Mouse (Mus musculus) C2C12 (cell line): ENCODE data around the gene Slc12a5.

Experiments
- CEBPB ChIP-seq: IDR thresholded peaks from one replicate; pipeline ENCODE4 v1.6.1; 2011; ENCODE audit warnings: low read depth, mild to moderate bottlenecking, control low read depth, moderate library complexity
- CTCF ChIP-seq: IDR thresholded peaks from one replicate; pipeline ENCODE4 v1.5.1; 2011; ENCODE audit not compliant: control insufficient read depth, insufficient read depth, insufficient read length
- FOSL1 ChIP-seq: IDR thresholded peaks from one replicate; pipeline ENCODE4 v1.8.0; 2011; ENCODE audit warnings: mild to moderate bottlenecking, low read length; ENCODE audit not compliant: poor library complexity, insufficient read depth, severe bottlenecking
- MAX ChIP-seq: IDR thresholded peaks from one replicate; pipeline ENCODE4 v1.6.1; 2011; ENCODE audit warnings: mild to moderate bottlenecking, control low read depth
- MYOD1 ChIP-seq: IDR thresholded peaks from one replicate; pipeline ENCODE4 v1.6.1; 2011; ENCODE audit warnings: low read depth; ENCODE audit not compliant: control insufficient read depth, insufficient read length
- MYOG ChIP-seq: IDR thresholded peaks from one replicate; pipeline ENCODE4 v1.6.1; 2011; ENCODE audit not compliant: control insufficient read depth, insufficient read length; ENCODE audit errors: extremely low read depth
- USF1 ChIP-seq: IDR thresholded peaks from one replicate; pipeline ENCODE4 v1.6.1; 2011; ENCODE audit warnings: low read depth, mild to moderate bottlenecking, control low read depth, moderate library complexity

- TF ChIP-seq CTCF (no peak), MAX (no peak), USF1 (no peak), MYOD1 (no peak), MYOG (no peak), CEBPB (no peak), FOSL1 (no peak)
Observed at GRCm38 (mm10) chr2:165043729-165044128, 83.1 kb downstream of the Slc12a5 start.
